Mouse (Mus musculus) midbrain, embryonic 15.5 days (tissue): ENCODE measurements at regions not wholly inside any gene's neighbourhood (a gene's known extent, or its start where the extent isn't known, plus 50 kb on each side); places are given as distances from the start of the nearest gene placed in this dataset.

ENCODE experiments used
- ATAC-seq: fragments of 200-750 bp; cut with Nextera tagmentation; replicated peaks from 2 replicates; pipeline ENCODE4 v1.8.0; 2017; ENCODE audit warnings: moderate TSS enrichment
- H3K27ac ChIP-seq: fragments of 300-500 bp; sonication (generic); 2 replicates; pipeline ENCODE4 v1.5.1; 2015; ENCODE audit warnings: mild to moderate bottlenecking, inconsistent platforms
- H3K27me3 ChIP-seq: fragments of 300-500 bp; sonication (generic); replicated peaks from 2 replicates; pipeline ENCODE4 v1.6.1; 2015; ENCODE audit warnings: inconsistent platforms
- H3K36me3 ChIP-seq: fragments of 300-500 bp; sonication (generic); replicated peaks from 2 replicates; pipeline ENCODE4 v1.6.1; 2015; ENCODE audit warnings: inconsistent platforms
- H3K4me1 ChIP-seq: fragments of 300-500 bp; sonication (generic); 2 replicates; pipeline ENCODE4 v1.6.1; 2015; ENCODE audit warnings: inconsistent platforms
- H3K4me2 ChIP-seq: fragments of 300-500 bp; sonication (generic); 2 replicates; pipeline ENCODE4 v1.6.1; 2015; ENCODE audit warnings: inconsistent platforms, mild to moderate bottlenecking, moderate library complexity
- H3K4me3 ChIP-seq: fragments of 300-500 bp; sonication (generic); 2 replicates; pipeline ENCODE4 v1.5.1; 2015; ENCODE audit warnings: mild to moderate bottlenecking, inconsistent platforms
- H3K9ac ChIP-seq: fragments of 300-500 bp; sonication (generic); 2 replicates; pipeline ENCODE4 v1.6.1; 2015; ENCODE audit warnings: mild to moderate bottlenecking, inconsistent platforms
- H3K9me3 ChIP-seq: fragments of 300-500 bp; sonication (generic); 2 replicates; pipeline ENCODE4 v1.6.1; 2016; ENCODE audit warnings: inconsistent platforms
- whole genome bisulfite sequencing: fragments of 180-500 bp; shearing (Covaris S2); methylation state at CpG from one replicate; pipeline ENCODE4 v1.1.7; 2015; ENCODE audit warnings: mixed read lengths; 5-methylcytosine and 5-hydroxymethylcytosine counted together

DNA sequence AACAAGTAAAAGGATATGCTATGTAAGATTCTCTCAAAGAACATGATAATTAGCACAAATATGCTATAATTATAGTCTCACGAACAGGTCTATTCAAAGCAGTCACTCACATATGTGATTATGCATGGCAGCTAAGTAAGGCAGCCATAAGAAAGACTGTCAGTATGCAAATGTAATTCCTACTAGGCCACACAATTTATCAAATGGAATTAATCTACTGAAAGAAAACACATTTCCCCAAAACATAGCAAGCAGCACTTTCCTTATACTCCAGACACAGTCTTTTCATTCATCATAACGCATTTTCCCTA lies 1242.3 kb downstream of the Zfp704 start:
- Histone ChIP-seq H3K4me1 (peaks cover 5% of the 10 kb centered on the region; the same call in 1 of the 2 replicates), H3K36me3 (no peaks in the 10 kb centered on the region), H3K9me3 (no peaks in the 10 kb centered on the region), H3K27me3 (no peaks in the 10 kb centered on the region), H3K27ac (no peak overlapping the region), H3K4me3 (no peak overlapping the region), H3K4me2 (no peak overlapping the region), H3K9ac (no peak overlapping the region)
- WGBS = 57% methylated on average over 2 of the region's 2 CpGs
- ATAC-seq = peak; percentile 72; the same call in 1 of the 2 replicates

DNA sequence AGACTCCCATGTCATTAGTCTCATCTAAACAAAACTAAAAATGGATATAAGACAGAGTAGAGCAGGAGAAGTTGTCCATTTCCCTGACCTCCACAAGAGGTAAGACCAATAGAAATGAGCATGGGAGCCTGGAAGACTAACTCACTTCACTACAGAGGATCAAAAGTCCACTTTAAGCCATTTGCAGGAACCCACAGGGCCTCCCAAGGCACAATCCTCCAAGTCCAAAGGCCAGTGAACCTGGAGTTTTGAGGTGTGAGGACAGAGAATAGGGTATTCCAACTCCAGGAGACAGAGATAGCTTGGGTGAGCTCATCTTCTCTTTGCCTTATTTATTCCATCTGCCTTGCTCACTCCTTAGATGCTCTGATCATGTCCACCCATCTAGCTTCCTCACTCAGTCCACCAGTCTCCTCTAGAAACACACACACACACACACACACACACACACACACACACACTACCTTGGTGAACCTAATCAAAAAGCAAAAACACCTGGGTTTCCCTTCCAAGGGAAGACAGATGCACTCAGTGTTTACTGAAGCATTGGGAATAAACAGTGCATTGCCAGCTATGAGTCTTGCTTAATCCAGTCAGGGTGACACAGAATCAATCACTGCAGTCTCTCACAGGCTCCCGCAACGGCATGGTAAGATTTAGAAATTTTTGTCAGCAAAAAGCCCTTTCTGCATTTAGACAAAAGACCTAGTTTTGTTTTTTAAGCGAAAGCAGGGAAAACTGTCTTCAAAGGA lies 1242.8 kb downstream of the Zfp704 start:
- Histone ChIP-seq H3K9me3 (no peaks in the 10 kb centered on the region), H3K4me2 (no peak overlapping the region), H3K4me3 (no peak overlapping the region), H3K27ac (peak overlapping the region; percentile 58; the same call in 1 of the 2 replicates), H3K27me3 (no peaks in the 10 kb centered on the region), H3K36me3 (no peaks in the 10 kb centered on the region), H3K9ac (no peak overlapping the region), H3K4me1 (peaks cover 5% of the 10 kb centered on the region; the same call in 1 of the 2 replicates)
- peak; percentile 84 for ATAC-seq
- 52% methylated on average over 3 of the region's 3 CpGs for WGBS
